Mouse (Mus musculus): ENCODE measurements around the gene Acvr1c. TPM values are rescaled to one million over a fixed set of nuclear protein-coding genes. Genes with fewer than 3 reads are reported as not detected.

The Acvr1c gene
- polyA plus RNA-seq, 1 experiment from 2014 or later: not detected

- no peak for DNase-seq (ENCODE audit: low spot score)
- Histone ChIP-seq H3K27me3 (ENCODE audit: control insufficient read depth, insufficient read depth, low read length) (no peaks in the 10 kb centered on the region), H3K9me3 (replicated peaks; ENCODE audit: control insufficient read depth, low read length) (no peaks in the 10 kb centered on the region), H3K27ac (replicated peaks; ENCODE audit: low read depth, low read length) (no peak overlapping the region), H3K4me3 (ENCODE audit: low read depth, low read length) (no peak overlapping the region), H3K9ac (replicated peaks; ENCODE audit: low read length) (no peak overlapping the region), H3K36me3 (replicated peaks; ENCODE audit: control insufficient read depth, insufficient read depth, low read depth, low read length) (no peaks in the 10 kb centered on the region), H3K4me2 (ENCODE audit: low read depth, low read length) (no peak overlapping the region), H3K4me1 (ENCODE audit: control insufficient read depth, insufficient read depth, low read length) (no peaks in the 10 kb centered on the region)
- 82% methylated on average over 5 of the region's 5 CpGs for WGBS
- ATAC-seq (replicated peaks; ENCODE audit: insufficient number of reproducible peaks, low FRiP score, low TSS enrichment, low read depth): no peak
Observed at GRCm38 (mm10) chr2:58279163-58279562, 78.5 kb downstream of the Acvr1c start.

GRCm38 (mm10) chr2:58276454-58276853 is 81.2 kb downstream of the Acvr1c start:
- H3K27me3 ChIP-seq (ENCODE audit: control insufficient read depth, insufficient read depth, low read length): no peaks in the 10 kb centered on the region
- no peaks in the 10 kb centered on the region for H3K36me3 ChIP-seq (replicated peaks; ENCODE audit: control insufficient read depth, insufficient read depth, low read depth, low read length)
- H3K4me3 ChIP-seq (ENCODE audit: low read depth, low read length): no peak overlapping the region
- WGBS: 90% methylated on average over 7 of the region's 7 CpGs
- no peak overlapping the region for H3K27ac ChIP-seq (replicated peaks; ENCODE audit: low read depth, low read length)
- no peak for ATAC-seq (replicated peaks; ENCODE audit: insufficient number of reproducible peaks, low FRiP score, low TSS enrichment, low read depth)
- H3K9me3 ChIP-seq (replicated peaks; ENCODE audit: control insufficient read depth, low read length): no peaks in the 10 kb centered on the region
- no peak overlapping the region for H3K9ac ChIP-seq (replicated peaks; ENCODE audit: low read length)
- H3K4me1 ChIP-seq (ENCODE audit: control insufficient read depth, insufficient read depth, low read length): no peaks in the 10 kb centered on the region
- DNase-seq (ENCODE audit: low spot score): no peak
- H3K4me2 ChIP-seq (ENCODE audit: low read depth, low read length): no peak overlapping the region

GRCm38 (mm10) chr2:58240639-58241038 is 117.1 kb downstream of the Acvr1c start:
- H3K36me3 ChIP-seq (replicated peaks; ENCODE audit: control insufficient read depth, insufficient read depth, low read depth, low read length): no peaks in the 10 kb centered on the region
- no peak for ATAC-seq (replicated peaks; ENCODE audit: insufficient number of reproducible peaks, low FRiP score, low TSS enrichment, low read depth)
- no peaks in the 10 kb centered on the region for H3K9me3 ChIP-seq (replicated peaks; ENCODE audit: control insufficient read depth, low read length)
- no peak for DNase-seq (ENCODE audit: low spot score)
- no peaks in the 10 kb centered on the region for H3K4me1 ChIP-seq (ENCODE audit: control insufficient read depth, insufficient read depth, low read length)
- no peak overlapping the region for H3K27ac ChIP-seq (replicated peaks; ENCODE audit: low read depth, low read length)
- no peak overlapping the region for H3K9ac ChIP-seq (replicated peaks; ENCODE audit: low read length)
- no peak overlapping the region for H3K4me2 ChIP-seq (ENCODE audit: low read depth, low read length)
- WGBS: 87% methylated on average over 4 of the region's 4 CpGs
- no peak overlapping the region for H3K4me3 ChIP-seq (ENCODE audit: low read depth, low read length)
- H3K27me3 ChIP-seq (ENCODE audit: control insufficient read depth, insufficient read depth, low read length): no peaks in the 10 kb centered on the region

- Histone ChIP-seq H3K4me1 (ENCODE audit: control insufficient read depth, insufficient read depth, low read length) (no peaks in the 10 kb centered on the region), H3K27me3 (ENCODE audit: control insufficient read depth, insufficient read depth, low read length) (no peaks in the 10 kb centered on the region), H3K9me3 (replicated peaks; ENCODE audit: control insufficient read depth, low read length) (no peaks in the 10 kb centered on the region), H3K36me3 (replicated peaks; ENCODE audit: control insufficient read depth, insufficient read depth, low read depth, low read length) (no peaks in the 10 kb centered on the region), H3K4me2 (ENCODE audit: low read depth, low read length) (no peak overlapping the region), H3K9ac (replicated peaks; ENCODE audit: low read length) (no peak overlapping the region), H3K4me3 (ENCODE audit: low read depth, low read length) (no peak overlapping the region), H3K27ac (replicated peaks; ENCODE audit: low read depth, low read length) (no peak overlapping the region)
- ATAC-seq (replicated peaks; ENCODE audit: insufficient number of reproducible peaks, low FRiP score, low TSS enrichment, low read depth) (no peak), DNase-seq (ENCODE audit: low spot score) (no peak)
- WGBS: 84% methylated on average over 2 of the region's 2 CpGs
Observed at GRCm38 (mm10) chr2:58237487-58237886, 120.2 kb downstream of the Acvr1c start.

Other genes with a start within 250 kb of the Acvr1c start
- gene Cytip, start 162.4 kb downstream of the Acvr1c start, polyA plus RNA-seq (2014; fragmentation: Nextera tagmentation; extraction: Ambion mirVana): 0.07 and 0.22 TPM in 2 replicates
- not detected in 2 replicates for gene Gm17409, start 112.2 kb upstream of the Acvr1c start, polyA plus RNA-seq (2014; fragmentation: Nextera tagmentation; extraction: Ambion mirVana)
- 6.1 and 7.1 TPM in 2 replicates for gene Acvr1, start 209.3 kb upstream of the Acvr1c start, polyA plus RNA-seq (2014; fragmentation: Nextera tagmentation; extraction: Ambion mirVana)
- 5.0 and 7.8 TPM in 2 replicates for gene Upp2, start 209.4 kb upstream of the Acvr1c start, polyA plus RNA-seq (2014; fragmentation: Nextera tagmentation; extraction: Ambion mirVana)